Mouse (Mus musculus): ENCODE measurements around the gene Mrgprg. TPM values are rescaled to one million over a fixed set of nuclear protein-coding genes. Genes with fewer than 3 reads are reported as not detected.
A peak's percentile ranks its signal among the peaks of the same experiment; 100 is the strongest.

The Mrgprg gene
- polyA plus RNA-seq, 1 experiment from 2014 or later = not detected

DNA sequence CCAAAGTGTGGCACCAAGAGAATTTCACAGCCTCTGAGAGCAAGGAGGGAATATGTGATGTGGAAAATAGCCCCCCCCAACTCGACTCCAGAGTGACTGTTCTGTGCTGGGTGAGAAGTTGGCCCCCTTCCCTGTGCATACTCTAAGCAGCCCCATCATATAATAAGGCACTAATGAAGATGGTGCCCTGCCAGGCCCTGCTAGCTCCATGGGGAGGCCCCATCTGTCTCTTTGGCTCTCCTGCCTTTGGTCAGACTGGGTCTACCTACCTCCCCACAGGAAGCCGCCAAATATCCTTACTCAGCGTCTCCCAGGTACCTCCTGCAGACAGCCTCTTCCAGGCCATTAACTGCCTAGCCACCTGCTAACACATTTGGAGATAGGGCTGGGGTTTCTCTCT is 7.8 kb downstream of the Mrgprg start:
- no peak for DNase-seq
- no peak overlapping the region for H3K4me3 ChIP-seq (replicated peaks; ENCODE audit: low read depth, low read length)
- whole genome bisulfite sequencing = 70% methylated on average over 3 of the region's 3 CpGs

DNA sequence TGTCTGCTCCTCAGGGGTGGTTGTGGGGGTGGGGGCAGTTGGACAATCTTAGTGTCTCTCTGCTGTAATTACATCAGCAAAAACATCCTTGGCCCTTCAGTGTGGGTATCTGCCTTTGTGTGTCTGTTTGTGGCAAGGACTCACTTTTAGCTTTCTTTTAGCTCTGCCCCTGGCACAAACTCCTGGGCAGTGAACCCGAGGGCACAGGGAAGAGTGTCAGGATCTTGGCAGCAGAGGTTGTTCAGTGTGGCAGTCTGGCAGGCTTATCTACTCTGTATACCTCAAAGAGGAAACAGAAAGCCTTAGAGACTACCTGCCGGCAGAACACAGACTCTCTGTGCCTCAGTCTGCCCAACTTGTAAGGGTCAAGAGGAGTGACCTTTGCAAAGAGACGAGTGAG is 9.1 kb downstream of the Mrgprg start:
- Histone ChIP-seq H3K4me2 (ENCODE audit: low read length) (no peak overlapping the region), H3K36me3 (ENCODE audit: control insufficient read depth, insufficient read depth, low read length) (no peaks in the 10 kb centered on the region), H3K4me1 (ENCODE audit: control insufficient read depth, insufficient read depth, low read length) (peaks cover 11% of the 10 kb centered on the region; the same call in 1 of the 2 replicates), H3K9ac (replicated peaks; ENCODE audit: low read length) (no peak overlapping the region), H3K4me3 (replicated peaks; ENCODE audit: low read depth, low read length) (no peak overlapping the region), H3K27me3 (ENCODE audit: control insufficient read depth, insufficient read depth, low read length) (peaks cover 24% of the 10 kb centered on the region), H3K27ac (replicated peaks; ENCODE audit: low read depth, low read length) (no peak overlapping the region), H3K9me3 (ENCODE audit: control insufficient read depth, low read length) (no peaks in the 10 kb centered on the region)
- DNase-seq (no peak), ATAC-seq (ENCODE audit: low FRiP score, low TSS enrichment) (no peak)
- 76% methylated on average over 3 of the region's 3 CpGs for WGBS

More for the DNA sequence above, 7.8 kb downstream of the Mrgprg start:
- ATAC-seq (ENCODE audit: low FRiP score, low TSS enrichment) = no peak
- H3K9ac ChIP-seq (replicated peaks; ENCODE audit: low read length) = no peak overlapping the region
- no peaks in the 10 kb centered on the region for H3K9me3 ChIP-seq (ENCODE audit: control insufficient read depth, low read length)
- no peaks in the 10 kb centered on the region for H3K36me3 ChIP-seq (ENCODE audit: control insufficient read depth, insufficient read depth, low read length)
- H3K4me2 ChIP-seq (ENCODE audit: low read length) = no peak overlapping the region
- peaks cover 24% of the 10 kb centered on the region for H3K27me3 ChIP-seq (ENCODE audit: control insufficient read depth, insufficient read depth, low read length)
- no peak overlapping the region for H3K27ac ChIP-seq (replicated peaks; ENCODE audit: low read depth, low read length)
- H3K4me1 ChIP-seq (ENCODE audit: control insufficient read depth, insufficient read depth, low read length) = peaks cover 11% of the 10 kb centered on the region; the same call in 1 of the 2 replicates

DNA sequence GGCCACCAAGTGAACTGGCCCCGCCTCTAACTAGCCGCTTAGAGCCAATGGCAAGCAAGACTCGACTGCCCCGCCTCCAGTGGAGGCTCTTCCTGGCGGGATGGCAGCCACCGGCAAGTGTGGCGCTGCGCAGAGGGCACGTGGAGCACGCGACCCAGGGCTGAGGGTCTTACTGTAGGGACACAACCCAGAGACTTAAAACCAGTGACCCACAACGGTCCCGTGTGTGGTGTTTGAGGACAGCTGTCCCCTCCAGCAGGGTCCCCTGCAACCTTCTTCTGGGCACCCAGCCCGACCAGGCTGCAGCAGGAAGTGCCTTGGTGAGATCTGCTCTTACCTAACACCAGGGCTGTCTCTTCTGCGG is 9.8 kb downstream of the Mrgprg start:
- peak; percentile 87 for DNase-seq
- Histone ChIP-seq H3K9ac (replicated peaks; ENCODE audit: low read length) (0 out of 2 replicates have a peak overlapping the region, but pooled peaks have one; percentile 26), H3K4me3 (replicated peaks; ENCODE audit: low read depth, low read length) (peak overlapping the region; percentile 32), H3K36me3 (ENCODE audit: control insufficient read depth, insufficient read depth, low read length) (no peaks in the 10 kb centered on the region), H3K27me3 (ENCODE audit: control insufficient read depth, insufficient read depth, low read length) (peaks cover 24% of the 10 kb centered on the region), H3K4me1 (ENCODE audit: control insufficient read depth, insufficient read depth, low read length) (peaks cover 11% of the 10 kb centered on the region; the same call in 1 of the 2 replicates), H3K4me2 (ENCODE audit: low read length) (peak overlapping the region; percentile 68), H3K27ac (replicated peaks; ENCODE audit: low read depth, low read length) (no peak overlapping the region; the same call in 1 of the 2 replicates), H3K9me3 (ENCODE audit: control insufficient read depth, low read length) (no peaks in the 10 kb centered on the region)
- peak; percentile 84 for ATAC-seq (ENCODE audit: low FRiP score, low TSS enrichment)
- under 1% methylated on average over 15 of the region's 15 CpGs for WGBS

DNA sequence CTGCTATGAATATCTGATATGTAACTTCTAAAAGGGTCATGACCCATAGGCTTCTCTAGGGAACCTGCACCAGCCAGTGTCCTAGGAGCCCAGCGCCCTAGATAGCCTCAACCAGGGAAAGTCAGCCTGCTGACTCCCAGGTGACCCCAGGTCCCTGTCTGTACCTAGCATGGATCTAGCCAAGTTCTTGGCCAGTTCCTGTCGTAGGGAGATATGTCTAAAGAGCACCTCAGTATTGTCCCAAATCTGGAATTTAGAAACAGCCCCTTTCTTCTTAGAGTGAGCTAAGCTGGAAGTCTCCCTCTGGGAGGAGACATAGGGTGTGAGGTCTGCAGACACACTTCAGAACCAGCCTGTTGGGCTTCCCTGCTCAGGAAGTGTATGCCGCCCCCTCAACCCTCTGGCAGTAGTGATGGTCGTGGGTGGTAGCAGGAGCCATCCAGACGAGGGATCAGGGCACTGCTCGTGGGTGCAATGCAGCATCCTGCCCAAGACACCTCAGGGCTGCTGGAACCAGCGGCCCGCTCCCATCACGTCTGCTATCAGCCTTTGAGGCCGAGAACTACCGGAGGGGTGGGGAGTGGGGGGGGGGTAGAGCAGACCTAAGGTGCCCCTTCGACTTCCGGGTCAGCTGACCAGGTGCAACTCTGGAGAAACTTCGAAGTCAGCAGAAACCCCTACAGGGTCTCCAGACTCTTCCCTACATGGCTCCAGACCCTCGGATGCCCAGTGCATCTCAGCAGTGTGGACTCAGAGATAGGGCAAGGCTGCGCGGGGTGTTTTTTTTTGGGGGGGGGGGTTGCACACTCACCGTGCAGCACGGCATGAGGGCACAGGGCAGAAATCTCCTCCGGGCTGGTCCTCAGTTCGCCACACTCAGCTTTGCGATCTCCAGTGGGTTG is 10.4 kb downstream of the Mrgprg start, which contains the start of gene Osbpl5:
Gene Osbpl5, minus strand, starts transcription at position 861 of the 902 bp plus-strand sequence.
- H3K4me3 ChIP-seq (replicated peaks; ENCODE audit: low read depth, low read length) = peak within 1 kb of the TSS; percentile 32
- DNase-seq = no peak
- peaks cover 24% of the 10 kb centered on the region for H3K27me3 ChIP-seq (ENCODE audit: control insufficient read depth, insufficient read depth, low read length)
- peaks cover 11% of the 10 kb centered on the region; the same call in 1 of the 2 replicates for H3K4me1 ChIP-seq (ENCODE audit: control insufficient read depth, insufficient read depth, low read length)
- no peaks in the 10 kb centered on the region for H3K36me3 ChIP-seq (ENCODE audit: control insufficient read depth, insufficient read depth, low read length)
- H3K27ac ChIP-seq (replicated peaks; ENCODE audit: low read depth, low read length) = no peak within 1 kb of the TSS; the same call in 1 of the 2 replicates
- peak within 1 kb of the TSS; percentile 68 for H3K4me2 ChIP-seq (ENCODE audit: low read length)
- H3K9ac ChIP-seq (replicated peaks; ENCODE audit: low read length) = 0 out of 2 replicates have a peak within 1 kb of the TSS, but pooled peaks have one; percentile 26
- peak; percentile 13; the same call in 1 of the 2 replicates for ATAC-seq (ENCODE audit: low FRiP score, low TSS enrichment)
- no peaks in the 10 kb centered on the region for H3K9me3 ChIP-seq (ENCODE audit: control insufficient read depth, low read length)
- 31% methylated on average over 22 of the region's 22 CpGs for WGBS

DNA sequence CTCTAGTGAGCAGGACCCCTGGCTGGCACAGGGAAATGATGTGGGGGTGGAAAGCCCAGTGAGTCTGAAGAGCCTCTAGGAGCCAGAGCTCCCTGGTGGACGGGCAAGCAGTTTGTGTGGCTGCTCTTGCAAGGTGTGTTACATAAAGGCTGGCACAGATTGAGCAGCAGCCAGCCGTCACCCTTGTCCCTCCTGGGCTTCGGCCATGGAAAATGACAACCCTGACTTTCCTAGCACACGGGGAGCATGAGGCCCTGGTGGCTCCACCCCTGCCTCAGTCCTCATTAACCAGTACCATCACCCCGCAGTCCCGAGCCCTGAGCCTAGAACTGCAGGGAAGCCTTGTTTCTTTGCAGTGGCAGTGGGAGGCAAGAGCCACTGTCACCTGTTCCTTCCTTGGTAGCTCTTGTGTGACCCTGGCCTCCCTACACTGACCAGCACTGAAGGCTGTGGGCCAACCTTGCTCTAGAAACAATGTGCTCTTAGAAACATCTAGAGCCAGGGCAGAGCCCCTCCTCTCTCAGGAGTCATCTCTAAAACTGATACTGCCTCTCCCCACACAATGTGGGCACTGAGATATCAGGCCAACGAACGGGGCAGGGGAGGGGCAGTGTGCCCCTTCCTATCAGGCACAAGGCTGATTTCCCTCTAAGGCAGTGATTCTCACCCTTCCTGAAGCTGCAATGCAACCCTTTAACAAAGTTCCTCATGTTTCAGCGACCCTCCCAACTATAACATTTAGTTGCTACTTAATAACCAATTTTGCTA is 11.3 kb downstream of the Mrgprg start:
- DNase-seq = no peak
- peaks cover 11% of the 10 kb centered on the region; the same call in 1 of the 2 replicates for H3K4me1 ChIP-seq (ENCODE audit: control insufficient read depth, insufficient read depth, low read length)
- no peak overlapping the region for H3K27ac ChIP-seq (replicated peaks; ENCODE audit: low read depth, low read length)
- no peak overlapping the region for H3K4me2 ChIP-seq (ENCODE audit: low read length)
- no peaks in the 10 kb centered on the region for H3K9me3 ChIP-seq (ENCODE audit: control insufficient read depth, low read length)
- H3K4me3 ChIP-seq (replicated peaks; ENCODE audit: low read depth, low read length) = no peak overlapping the region
- no peaks in the 10 kb centered on the region for H3K36me3 ChIP-seq (ENCODE audit: control insufficient read depth, insufficient read depth, low read length)
- H3K27me3 ChIP-seq (ENCODE audit: control insufficient read depth, insufficient read depth, low read length) = peaks cover 24% of the 10 kb centered on the region
- no peak for ATAC-seq (ENCODE audit: low FRiP score, low TSS enrichment)
- no peak overlapping the region for H3K9ac ChIP-seq (replicated peaks; ENCODE audit: low read length)
- 74% methylated on average over 9 of the region's 9 CpGs for WGBS

DNA sequence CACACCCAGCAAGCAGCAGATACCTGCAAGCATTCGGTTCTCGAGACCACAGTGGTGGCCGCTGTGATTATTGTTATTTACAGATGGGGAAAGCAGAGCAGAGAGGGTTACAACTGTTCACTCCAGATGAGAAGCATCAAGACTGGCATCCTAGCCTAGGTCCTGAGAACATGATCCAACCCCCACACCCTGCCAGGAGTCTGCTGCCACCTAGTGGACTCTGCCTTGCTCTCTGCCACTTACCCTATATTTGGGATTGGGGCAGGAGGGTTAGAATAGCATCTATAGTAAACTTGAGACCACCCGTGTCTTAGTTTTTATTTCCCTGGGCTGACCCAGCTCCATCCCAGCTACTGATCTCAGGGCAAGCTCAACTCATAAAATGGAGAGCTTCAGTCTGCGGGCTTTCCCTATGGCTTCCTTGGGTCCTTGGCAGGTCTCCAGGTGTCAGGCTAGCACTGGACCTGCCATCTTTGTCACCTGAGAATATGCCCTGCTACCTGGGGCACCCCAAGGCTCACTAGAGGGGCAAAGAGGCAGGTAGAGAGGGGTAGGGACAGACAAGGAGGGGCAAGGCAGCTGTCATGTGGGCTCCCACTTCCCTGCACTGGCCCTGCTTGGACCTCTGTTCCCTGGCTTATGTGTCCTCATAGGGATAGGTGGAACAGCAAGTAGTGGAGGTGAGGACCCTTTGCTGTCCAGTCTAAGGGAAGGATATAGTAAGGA is 12.6 kb downstream of the Mrgprg start:
- ATAC-seq (ENCODE audit: low FRiP score, low TSS enrichment) = no peak

DNA sequence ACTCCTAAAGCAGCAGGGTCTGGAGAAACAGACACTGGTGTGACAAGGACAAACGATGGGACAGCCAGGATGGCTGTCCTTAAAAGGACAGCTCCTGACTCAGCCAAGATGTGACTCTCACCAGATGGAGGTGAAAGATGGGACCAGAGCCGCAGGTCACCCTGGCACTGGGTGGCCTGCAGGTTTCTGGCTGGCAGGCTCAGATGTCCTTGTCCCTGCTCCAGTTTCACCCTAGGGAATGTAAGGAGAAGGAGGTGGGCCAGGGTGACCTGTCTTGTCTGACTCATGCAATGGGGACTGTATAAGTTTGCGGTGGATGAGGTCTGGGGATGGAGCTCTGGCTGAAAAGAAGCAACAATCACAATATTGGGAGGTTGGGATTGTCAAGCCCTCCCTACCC is 14.2 kb downstream of the Mrgprg start:
- ATAC-seq (ENCODE audit: low FRiP score, low TSS enrichment) (no peak), DNase-seq (no peak)
- Histone ChIP-seq H3K9ac (replicated peaks; ENCODE audit: low read length) (no peak overlapping the region; the same call in 1 of the 2 replicates), H3K4me1 (ENCODE audit: control insufficient read depth, insufficient read depth, low read length) (peaks cover 11% of the 10 kb centered on the region), H3K27me3 (ENCODE audit: control insufficient read depth, insufficient read depth, low read length) (peaks cover 14% of the 10 kb centered on the region), H3K9me3 (ENCODE audit: control insufficient read depth, low read length) (no peaks in the 10 kb centered on the region), H3K36me3 (ENCODE audit: control insufficient read depth, insufficient read depth, low read length) (no peaks in the 10 kb centered on the region), H3K4me3 (replicated peaks; ENCODE audit: low read depth, low read length) (no peak overlapping the region), H3K4me2 (ENCODE audit: low read length) (no peak overlapping the region), H3K27ac (replicated peaks; ENCODE audit: low read depth, low read length) (no peak overlapping the region)
- WGBS = 84% methylated on average over 3 of the region's 3 CpGs

More for the DNA sequence above, 12.6 kb downstream of the Mrgprg start:
- DNase-seq = peak; percentile 78
- Histone ChIP-seq H3K36me3 (ENCODE audit: control insufficient read depth, insufficient read depth, low read length) (no peaks in the 10 kb centered on the region), H3K9me3 (ENCODE audit: control insufficient read depth, low read length) (no peaks in the 10 kb centered on the region), H3K27ac (replicated peaks; ENCODE audit: low read depth, low read length) (no peak overlapping the region), H3K27me3 (ENCODE audit: control insufficient read depth, insufficient read depth, low read length) (peaks cover 24% of the 10 kb centered on the region), H3K4me2 (ENCODE audit: low read length) (no peak overlapping the region), H3K4me1 (ENCODE audit: control insufficient read depth, insufficient read depth, low read length) (peaks cover 11% of the 10 kb centered on the region; the same call in 1 of the 2 replicates), H3K4me3 (replicated peaks; ENCODE audit: low read depth, low read length) (no peak overlapping the region), H3K9ac (replicated peaks; ENCODE audit: low read length) (no peak overlapping the region)
- WGBS = 55% methylated on average over 5 of the region's 5 CpGs

DNA sequence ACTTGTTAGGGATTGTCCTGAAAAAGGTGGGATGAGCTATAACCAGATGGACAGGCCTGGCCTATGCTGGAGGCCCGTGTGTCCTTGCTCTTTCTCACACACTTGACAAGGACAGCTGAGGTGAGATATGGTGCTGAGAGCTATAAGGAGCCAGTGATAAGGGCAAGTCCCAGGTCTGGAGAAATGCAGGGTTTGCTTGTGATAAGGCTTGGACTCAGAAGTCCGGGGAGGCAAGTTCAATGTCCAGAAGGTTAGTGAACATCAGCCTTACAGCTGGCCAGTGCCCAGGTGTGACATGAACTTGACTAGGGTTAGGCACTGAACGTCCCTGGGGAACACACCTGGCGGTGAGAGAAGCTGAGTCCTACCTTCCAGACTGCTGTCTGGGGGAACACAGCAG is 14.7 kb downstream of the Mrgprg start:
- no peaks in the 10 kb centered on the region for H3K36me3 ChIP-seq (ENCODE audit: control insufficient read depth, insufficient read depth, low read length)
- 74% methylated on average over 4 of the region's 4 CpGs for WGBS
- no peaks in the 10 kb centered on the region for H3K9me3 ChIP-seq (ENCODE audit: control insufficient read depth, low read length)
- H3K27ac ChIP-seq (replicated peaks; ENCODE audit: low read depth, low read length) = no peak overlapping the region
- H3K4me3 ChIP-seq (replicated peaks; ENCODE audit: low read depth, low read length) = no peak overlapping the region
- no peak overlapping the region for H3K9ac ChIP-seq (replicated peaks; ENCODE audit: low read length)
- DNase-seq (no peak), ATAC-seq (ENCODE audit: low FRiP score, low TSS enrichment) (no peak)
- peaks cover 13% of the 10 kb centered on the region for H3K27me3 ChIP-seq (ENCODE audit: control insufficient read depth, insufficient read depth, low read length)
- no peak overlapping the region for H3K4me2 ChIP-seq (ENCODE audit: low read length)
- peaks cover 9% of the 10 kb centered on the region for H3K4me1 ChIP-seq (ENCODE audit: control insufficient read depth, insufficient read depth, low read length)

Measured in midbrain, embryonic 14.5 days (tissue).